Mouse (Mus musculus) CD4-positive helper T cell, adult 2 months (primary cell): Measurements from ENCODE around the gene Slc16a7.

Experiments
- DNase-seq: peaks from one replicate; pipeline ENCODE4 v3.0.0-alpha.2; 2012; ENCODE audit warnings: low read depth, missing footprints, low spot score

Slc16a7 gene

DNA sequence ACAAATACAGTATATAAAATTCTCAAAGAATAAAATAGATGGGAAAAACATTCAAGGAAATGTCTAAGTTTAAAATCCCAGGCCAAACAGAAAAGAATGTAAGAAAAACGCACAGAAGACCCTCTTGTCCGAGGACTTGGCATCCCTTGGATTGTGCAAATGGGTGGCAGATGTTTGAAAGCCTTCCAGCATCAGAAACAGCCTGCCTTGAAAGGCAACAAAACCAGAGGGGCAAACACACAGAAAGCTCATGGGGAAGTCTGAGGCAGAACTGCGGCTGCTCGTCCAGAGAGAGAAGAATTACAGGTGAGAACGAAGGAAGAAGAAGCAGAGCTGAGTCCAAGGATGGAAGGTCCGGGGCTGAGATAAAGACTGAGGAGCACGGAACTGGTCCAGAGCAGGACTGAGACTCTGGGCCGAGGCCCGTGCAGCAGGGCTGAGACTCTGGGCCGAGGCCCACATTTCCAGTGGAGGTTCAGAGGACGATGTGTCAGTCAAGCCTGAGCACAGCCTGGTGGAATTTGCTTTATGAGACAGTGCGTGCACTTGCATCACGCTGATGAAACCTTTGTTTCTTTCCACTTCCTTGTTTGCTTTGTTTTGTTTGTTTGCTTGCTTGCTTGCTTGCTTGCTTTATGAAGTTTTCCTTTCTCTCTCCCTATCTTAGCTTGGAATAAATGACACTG lies 65.0 kb downstream of the Slc16a7 start:
- no peak for DNase-seq

DNA sequence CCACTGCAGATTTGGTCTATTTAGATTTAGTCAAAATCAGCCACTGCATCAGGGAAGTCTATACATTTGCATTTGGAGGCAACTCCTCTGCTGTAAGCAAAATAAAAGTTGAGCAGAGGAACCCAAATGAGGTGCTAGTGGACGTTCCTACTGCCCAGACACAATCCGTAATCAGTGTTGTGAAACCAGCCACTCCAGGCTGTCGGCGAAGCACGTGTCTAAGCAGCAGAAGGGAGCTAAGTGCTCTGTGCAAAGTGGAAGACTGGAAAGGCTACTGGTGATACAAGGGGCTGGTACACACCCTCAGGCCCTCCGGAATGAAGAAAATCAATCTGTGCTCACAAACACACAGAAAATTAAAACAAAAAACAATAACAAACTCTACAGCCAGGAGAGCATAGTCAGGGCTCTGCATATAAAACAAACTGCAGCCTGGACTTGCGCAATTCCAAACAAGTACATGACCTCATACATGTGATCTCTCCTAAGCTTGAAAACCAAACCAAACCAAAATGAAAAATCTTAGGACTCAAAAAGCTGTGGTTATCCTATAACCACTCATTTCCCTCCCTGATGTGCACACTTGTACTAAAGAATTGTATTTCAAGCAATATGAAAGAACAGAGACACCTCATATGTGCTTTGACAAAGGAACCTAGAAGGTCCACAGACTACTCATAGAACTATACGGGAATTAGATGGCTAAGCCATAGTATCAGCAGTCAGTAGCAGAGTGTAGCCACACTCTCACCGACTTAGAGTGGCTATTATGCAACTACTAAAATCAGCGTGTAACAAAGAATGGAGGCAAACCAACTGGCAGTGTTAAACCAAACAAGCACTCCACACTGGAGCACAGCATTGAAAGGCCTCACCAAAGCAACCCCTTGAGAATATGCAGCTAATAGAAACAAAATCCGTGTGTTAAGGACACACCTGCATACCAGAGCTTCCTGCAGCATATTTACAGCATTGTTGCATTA lies 67.5 kb downstream of the Slc16a7 start:
- no peak for DNase-seq

DNA sequence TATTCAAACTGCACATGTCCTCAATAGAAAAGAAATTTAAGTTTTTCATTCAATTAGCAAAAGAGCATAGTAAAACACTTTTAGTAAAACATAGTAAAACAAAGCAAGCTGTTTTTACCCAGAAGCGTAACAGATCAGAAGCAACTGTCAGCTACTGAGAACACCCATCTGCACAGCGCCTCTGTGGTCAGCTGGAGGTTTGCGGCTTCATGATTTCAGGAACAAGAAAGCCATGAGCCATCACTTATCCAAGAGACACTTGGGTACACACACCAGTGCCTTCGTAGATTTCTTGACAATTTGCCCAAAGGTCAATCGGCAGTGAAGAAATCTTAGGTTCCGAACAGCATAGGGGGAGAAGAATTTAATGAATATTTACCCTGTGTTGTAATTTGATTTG lies 71.9 kb downstream of the Slc16a7 start:
- no peak for DNase-seq

DNA sequence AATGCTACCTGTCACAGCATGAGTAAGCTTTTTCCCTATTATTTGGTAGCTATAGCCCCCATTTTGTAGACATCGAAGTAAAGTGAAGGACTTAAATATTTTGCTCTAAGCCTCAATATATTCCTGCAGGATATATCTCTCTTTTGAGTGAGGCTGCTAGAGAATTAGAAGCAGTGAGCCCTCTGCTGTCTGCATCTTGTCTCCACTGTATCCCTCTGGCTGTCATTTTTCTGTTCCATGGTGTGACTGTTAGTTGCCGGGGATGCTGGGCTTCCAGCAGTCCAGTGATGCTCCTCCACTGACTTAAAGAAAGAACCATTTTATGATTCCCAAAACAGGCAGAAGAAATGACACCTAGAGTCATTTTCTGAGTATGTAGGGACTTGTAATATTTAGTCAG lies 78.4 kb downstream of the Slc16a7 start:
- DNase-seq: no peak

DNA sequence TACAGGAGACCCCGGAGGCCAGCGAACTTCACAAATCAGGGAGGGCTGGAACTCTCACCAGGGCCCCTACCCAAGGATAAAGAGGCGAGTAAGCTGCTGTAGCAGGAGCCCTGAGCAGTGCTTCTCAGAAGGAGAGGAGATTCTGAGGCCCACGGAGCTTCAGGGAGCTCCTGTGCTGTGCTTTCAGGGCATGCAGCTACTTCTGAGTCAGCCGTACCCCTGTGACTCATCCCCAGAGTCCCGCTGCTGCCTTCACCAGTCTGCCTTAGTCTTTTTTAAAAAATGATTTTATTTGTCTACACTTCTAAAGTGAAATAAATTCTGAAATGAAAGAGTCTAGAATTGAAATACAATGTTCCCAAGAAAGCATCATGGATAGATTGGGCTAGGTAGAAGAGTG lies 91.2 kb downstream of the Slc16a7 start:
- no peak for DNase-seq

DNA sequence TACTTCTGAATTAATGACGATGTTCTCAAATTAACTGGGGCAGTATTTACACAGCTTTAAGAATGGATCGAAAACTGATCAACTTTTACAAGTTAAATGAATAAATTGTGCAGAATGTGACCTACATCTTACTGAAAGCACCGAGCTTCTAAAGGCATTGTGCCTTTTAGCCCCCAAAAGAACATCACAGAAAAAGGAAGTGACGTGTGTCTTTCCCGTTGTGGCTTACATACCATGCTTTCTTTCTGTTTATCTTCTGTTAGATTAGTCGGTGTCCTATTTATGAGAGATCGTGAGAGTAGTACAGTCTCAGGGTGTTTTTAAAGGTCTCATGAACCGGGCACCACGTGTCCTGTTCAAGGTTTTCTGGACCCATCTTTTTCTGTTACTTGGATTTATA lies 98.9 kb downstream of the Slc16a7 start:
- no peak for DNase-seq

DNA sequence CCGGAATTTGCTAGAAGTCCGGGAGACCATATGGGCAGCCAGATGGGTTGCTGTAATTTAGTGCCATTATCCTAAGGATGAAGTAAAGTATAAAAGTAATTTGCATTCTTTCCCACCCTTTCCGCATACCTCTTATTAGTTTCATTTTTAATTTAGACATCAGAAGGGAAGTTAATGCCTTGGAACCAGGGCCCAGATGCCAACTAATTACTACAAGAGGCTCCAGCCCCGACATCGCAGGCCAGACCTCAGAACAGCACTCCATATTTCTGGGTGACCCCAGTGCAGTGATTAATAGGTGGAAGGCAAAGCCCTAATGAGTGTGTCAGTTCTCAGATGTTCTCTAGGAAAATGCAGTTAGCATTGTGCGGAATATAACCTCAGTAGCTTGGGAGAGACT lies 100.7 kb downstream of the Slc16a7 start:
- no peak for DNase-seq

DNA sequence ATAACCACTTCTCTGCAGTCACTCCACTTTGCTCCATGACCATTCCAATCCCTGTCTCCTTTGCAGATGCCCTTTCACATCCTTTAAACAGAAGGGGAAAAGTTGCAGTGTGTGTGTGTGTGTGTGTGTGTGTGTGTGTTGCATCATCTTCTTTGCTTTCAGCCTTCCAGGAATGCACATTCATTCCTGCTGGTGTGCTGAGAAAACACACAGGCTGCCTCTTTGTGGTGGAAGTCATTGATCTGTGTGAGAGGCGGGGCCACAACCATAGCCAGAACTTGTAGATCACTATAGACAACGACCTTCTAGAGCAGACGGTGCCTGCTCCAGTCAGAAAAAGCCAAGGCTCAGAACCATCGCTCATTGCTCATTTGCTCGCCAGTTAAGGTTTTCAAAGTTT lies 103.9 kb downstream of the Slc16a7 start:
- no peak for DNase-seq

DNA sequence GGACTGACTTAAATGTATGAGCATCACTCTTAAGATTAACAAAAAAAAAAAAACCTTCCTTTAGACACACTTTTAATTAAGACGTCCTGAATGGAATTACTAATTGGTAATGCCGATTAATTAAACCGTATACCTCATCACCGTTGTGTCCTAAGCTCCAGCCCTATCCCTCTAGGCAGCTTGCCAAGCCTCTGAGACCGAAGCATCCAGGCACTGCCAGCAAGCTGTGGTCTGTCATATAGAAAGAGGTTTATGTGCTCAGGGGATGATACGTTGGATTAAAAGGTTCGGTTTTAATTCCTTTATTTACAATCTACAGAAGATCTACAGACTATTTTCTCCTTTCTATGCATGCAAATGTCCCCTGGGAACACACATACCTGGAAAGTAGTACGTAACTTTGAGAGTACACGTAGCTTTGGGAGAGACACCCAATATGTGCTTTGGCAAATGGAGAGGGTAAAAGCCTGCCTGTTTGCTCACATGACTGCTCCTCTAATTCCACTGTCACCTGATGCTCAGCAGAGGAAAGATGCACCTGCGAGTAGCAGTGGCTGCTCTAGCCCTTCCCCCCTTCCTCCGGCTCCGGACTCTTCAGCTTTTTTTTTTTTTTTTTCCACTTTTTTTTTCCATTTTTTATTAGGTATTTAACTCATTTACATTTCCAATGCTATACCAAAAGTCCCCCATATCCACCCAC lies 114.0 kb downstream of the Slc16a7 start:
- no peak for DNase-seq

DNA sequence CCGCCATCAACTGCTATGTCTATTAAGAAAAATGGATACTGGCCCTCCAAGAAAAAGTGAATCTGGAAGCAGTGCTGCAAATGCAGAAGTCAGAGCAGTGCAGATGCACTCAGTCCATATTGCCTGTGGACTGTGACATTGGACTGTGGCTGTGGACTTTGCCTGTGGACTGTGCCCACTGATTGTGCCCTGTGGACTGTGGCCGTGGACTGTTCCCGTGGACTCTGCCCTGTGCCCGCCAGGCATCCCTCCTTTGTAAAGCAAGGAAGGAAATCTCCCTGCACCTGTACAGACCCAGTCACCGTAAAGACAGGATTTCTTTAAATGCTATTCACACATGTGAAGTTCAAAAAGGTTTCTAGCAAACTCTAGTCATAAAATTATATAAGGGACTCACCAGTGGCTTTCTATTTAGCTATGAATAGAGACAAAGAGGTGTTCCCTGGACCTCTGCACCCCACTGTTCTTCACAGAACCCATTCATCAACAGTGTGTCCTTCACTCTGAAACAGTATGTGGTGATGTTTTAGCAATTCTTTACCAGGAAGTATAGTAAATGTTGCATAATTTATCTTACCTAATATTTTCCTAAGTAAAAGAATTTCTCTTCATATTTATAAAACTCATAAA lies 114.6 kb downstream of the Slc16a7 start:
- DNase-seq: no peak

DNA sequence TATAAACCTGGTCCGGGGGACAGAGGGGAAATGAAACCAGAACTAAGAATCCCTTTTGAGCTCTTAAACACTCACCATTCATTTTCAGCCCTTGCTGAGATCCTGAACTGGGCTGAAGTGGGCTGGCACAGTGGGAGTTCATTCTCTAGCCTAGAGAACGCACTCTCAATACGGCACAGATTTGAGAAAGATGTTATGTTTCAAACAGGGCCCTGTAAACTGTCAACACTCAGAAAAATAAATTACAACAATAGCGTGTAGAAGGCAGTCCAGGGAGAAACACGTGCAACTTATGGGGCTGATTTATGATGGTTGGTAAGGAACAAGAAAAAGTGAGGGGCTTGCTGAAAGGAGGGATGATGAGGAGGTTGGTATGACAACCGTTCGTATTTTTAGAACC lies 115.5 kb downstream of the Slc16a7 start:
- no peak for DNase-seq

DNA sequence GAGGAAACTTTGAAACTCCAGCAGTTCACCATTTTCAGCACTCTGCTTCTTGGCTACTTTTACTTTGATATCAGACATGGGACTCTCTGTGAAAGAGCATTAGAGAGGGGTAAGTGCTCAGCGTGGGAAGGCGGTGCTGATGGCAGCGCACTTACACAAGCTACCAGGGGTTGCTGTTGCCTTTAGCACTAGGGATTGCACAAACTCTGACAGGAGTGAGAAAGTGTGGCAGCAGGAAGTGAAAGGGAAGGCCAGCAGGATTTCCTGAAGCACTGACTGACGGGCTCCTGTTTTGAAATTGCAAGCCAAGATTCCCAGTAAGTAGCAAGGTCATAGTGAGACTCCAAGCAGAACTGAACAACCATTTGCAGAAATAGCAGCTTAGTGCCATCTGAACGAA lies 117.8 kb downstream of the Slc16a7 start:
- DNase-seq: no peak

DNA sequence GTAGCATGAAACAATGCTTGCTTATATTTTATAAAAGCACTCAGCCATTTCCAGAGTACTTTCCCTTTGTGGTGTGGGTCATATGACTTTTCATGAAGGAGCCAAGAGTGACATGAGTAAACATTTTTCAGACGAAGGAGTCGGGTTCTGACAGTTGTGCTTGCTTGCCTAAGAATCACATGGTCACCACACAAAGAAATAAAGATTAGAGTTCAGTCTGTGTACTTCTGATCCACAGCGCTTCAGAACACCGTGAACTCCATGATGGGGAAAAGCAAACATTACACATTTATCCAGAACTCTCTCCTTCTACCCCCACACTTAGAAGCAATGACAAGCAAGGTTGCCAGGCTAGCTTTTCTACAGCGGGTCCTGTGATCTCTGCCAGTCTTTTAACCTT lies 119.0 kb downstream of the Slc16a7 start:
- DNase-seq: no peak

DNA sequence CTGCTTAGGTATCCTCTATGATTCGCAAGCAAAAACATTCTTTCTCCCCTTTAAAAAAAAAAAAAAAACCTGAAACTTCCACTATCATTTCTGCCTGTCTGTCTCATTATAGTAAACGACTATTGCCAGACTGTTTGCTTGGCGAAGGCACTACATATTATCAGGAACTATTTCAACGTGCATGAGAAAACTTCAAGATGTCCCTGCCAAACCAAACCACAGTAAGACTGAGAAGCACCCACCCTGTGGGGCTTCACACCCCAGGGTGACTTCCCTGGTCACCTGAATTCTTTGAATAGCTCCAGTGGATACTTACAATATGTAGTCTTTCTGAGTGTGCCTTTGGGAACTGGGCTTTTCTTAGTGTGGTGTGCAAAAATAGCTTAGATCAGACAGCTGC lies 122.9 kb downstream of the Slc16a7 start:
- no peak for DNase-seq

DNA sequence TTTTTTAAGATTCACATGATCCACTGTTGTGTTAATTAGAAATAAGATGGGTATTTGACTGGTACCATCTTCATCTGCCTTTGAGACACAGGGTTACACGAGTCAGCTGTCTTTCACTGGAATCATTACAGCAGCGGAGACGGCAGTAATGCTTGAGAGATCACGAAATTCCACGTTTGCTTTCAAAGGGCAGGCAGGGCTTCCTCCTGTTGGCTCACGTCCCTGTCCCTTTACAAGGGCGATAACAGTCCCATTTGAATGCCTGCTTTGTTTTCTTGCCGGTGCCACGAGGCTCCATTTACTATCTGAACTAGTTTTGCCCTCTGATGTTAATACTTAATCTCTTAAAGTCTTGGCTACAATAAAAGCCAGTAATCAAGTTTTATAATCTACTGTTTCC lies 123.4 kb downstream of the Slc16a7 start:
- no peak for DNase-seq

DNA sequence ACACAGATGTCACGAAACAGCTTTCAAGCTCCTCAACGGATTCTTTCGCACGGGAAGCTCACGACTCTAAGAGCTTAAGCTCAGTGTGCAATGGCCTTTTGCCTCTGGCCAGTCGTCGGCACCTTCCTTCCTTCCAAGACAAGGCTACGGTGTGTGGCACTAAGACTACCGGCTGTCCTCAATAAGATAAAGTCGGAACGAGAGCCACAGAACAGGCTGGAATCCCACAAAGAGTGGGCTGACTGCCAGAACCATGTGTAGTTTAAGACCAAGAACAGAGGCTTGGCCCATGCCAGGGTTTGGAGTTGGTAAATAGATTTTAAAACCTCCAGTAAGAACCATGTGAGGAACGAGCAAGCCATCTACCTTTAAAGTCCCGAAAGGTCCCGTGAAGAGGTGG lies 123.8 kb downstream of the Slc16a7 start:
- DNase-seq: no peak

DNA sequence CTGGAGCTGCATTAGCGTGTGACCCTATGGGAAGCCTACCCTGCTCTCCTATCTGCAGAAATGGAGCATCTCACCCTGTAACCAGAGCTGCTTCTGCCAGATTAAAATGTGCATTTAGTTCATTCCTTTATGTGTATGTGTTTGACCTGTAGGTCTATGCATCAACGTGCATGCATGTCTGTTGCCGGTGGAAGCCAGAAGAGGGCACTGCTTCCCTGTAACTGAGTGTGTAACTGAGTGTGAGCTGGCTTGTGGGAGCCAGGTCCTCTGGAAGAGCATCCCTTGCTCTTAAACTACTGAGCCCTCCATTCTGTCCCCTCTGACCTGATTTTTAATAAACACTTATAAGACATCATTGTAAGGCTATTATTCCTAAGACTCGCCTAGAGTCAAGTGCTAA lies 124.3 kb downstream of the Slc16a7 start:
- DNase-seq: no peak

DNA sequence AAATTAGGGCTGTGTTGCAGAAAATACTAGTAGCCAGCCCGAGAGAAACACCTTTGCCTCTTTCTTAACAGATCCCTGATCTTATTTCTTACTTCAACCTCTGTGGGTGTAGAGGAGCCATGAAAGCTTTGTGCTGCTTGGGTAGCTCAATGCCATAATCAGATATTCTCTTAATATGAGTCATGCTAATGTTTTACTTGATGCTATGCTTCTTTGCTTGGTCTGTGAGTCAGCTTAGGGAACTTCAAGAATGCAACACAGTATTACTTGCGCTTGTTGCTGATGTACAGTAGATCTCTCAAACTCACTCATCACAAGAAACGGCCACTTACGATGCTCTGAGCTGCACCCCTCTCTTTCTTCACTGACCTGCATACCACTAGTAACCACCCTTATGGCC lies 133.4 kb downstream of the Slc16a7 start:
- DNase-seq: no peak

DNA sequence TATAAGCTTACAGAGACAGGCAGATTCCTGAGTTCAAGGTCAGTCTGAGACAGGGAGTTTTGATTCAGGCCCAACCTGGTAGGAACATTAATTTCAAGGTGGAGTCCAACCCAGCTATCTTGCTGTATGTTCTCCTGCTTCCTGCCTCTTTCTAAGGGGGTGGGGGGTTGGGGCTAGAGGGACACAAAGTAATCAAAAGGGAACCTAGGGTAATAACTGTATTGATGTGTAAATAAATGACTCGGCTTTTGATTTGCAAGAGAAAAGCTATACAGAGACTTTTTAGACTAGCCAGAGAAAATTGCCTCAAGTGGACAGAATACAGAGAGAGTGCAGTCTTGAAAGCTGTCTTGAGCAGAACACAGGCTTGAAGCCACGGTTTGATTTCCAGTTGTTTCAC lies 174.7 kb downstream of the Slc16a7 start:
- DNase-seq: no peak

DNA sequence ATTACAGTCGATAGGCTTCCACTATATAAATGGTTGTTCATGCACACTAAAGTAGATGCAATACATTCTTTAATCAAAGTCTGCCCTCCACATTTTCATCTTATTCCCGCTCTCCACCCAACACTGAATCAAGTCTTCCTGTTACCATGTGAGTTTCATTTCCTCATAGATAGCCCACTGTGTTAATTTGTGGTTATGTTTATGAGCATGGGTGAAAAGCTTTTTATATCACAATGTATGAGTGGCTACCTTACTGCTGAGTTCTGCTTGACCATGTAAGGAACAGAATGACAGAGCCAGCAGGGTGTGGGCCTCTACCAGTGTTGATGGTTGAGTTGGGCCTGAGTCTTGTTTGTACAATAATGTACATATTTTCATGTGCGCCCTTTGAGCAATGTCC lies 175.5 kb downstream of the Slc16a7 start:
- DNase-seq: no peak

DNA sequence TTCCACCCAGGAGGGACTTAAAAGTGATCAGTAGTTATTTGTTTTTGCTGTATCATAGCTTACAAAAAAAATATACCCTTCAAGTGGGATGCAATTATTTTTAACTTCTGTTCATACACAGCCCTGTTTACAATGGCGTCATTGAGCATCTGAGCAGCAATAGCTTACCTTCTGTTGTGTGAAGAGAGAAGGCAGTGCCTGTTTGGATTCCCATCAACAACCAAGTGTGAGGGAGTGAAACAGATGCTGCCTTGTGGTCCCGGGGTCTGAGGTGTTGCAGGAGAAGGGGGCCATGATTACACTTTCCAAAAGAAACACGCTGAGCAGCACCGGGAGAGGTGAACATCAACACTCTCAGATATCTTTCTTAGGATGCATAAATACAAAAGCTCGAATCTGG lies 201.7 kb downstream of the Slc16a7 start:
- DNase-seq: no peak

DNA sequence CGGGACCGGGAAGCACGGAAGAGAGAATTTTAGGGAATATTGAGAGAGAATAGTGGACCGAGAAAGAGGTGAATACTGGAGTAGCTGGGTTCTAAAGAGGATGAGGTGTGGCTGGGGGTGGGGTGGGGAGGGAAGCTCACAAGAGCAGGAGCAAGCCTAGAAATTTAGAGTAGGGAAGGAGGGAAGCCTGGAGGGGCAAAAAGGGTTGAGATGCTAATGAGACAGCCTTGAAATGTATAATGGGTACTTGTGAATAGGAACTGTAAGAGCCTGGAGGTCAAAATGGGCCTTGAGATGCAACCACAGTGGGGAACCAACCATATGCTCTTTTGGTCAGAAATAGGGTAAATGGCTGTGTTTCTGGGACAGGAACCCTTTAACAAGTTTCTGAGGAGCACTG lies 203.9 kb downstream of the Slc16a7 start:
- DNase-seq: no peak
